Mouse (Mus musculus): ENCODE data around the gene Pbxip1.
A peak's percentile ranks its signal among the peaks of the same experiment; 100 is the strongest.
"Not testable (repeated sequence)": the region's sequence is repeated elsewhere in the genome, so short reads cannot be mapped to it uniquely, and the experiment has no call there.

Gene Pbxip1

DNA sequence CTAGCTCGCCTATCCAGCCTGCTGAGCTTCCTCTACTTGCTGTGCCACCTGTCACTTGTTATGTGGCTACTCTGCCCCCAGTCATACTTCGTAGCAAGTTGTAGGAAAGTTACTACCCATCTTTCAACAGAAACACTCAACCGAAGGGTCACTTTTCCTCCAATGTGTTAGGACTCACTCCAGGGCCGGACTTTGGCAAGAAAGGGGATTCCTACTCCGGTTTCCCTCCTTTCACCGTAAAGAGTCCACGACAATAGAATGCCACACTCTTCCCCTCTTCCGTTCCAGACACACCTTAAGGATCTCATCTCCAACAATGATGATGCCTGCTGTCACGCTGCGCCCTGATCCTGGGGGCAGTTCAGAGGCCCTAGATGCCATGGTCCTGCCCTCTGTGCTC is 25.6 kb upstream of the Pbxip1 start:
- DNase-seq, result no peak

DNA sequence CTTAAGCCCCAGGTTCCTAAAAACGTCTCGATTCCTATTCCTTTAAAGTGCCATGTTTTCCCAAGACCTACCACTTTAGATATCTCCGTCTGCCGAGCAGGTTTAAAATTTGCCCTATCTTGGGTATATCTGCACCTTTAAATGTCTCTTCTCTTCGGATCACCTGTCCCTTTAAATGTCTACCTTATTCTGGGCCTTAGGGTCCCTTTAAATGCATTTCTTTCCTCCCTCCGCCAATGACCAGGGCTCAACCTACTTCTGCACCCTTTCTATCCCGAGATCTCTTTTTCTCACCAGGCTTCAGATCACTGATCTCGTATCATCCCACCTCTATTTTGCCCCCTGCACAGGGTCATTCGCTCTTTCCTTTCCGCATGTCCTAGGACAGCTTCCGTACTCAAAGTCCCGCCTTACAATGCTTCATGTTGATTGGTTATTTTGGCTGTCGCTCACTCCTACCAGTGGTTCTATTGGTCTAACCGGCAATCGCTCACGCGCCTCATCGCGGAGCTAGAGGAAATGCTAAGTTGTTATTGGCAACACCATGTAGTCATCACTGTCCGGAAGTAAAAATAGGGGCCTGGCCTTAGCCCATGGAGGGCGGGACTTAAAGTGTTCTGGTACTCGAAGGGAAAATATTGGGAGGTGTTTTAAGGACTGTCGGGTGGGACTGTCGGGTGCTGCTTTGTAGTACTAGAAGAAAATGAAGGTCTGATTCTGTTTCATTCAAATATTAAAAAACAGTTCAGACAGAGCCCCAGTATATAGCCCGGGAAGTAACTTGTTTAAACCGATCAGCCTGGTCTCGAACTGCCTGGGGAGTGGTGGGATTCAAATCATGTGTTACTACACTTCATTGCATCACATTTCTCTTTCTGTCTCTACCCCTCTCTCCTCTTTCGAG is 24.8 kb upstream of the Pbxip1 start, which contains the start of gene Flad1:
Flad1 (minus strand) TSS at position 381 of the 904 bp plus-strand sequence.
- peak; percentile 99 for DNase-seq

DNA sequence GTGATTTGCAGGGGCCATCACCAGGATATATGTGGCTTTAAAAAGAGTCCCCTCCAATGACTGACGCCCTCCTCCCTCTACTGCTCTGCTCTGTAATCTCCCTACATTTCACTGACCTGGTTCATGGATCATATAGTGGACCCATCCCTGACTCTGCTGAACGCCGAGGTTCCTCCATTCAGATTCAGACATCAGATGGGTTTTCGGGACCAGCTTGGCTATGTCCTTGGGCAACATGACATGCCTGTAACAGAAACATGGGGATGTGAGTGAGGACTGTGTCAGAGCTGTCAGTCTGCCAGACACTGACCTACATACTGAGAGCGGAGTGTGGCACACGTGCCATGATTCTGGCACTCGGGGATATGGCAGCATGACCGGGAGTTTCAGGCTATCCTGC is 20.3 kb upstream of the Pbxip1 start:
- DNase-seq, result no peak

DNA sequence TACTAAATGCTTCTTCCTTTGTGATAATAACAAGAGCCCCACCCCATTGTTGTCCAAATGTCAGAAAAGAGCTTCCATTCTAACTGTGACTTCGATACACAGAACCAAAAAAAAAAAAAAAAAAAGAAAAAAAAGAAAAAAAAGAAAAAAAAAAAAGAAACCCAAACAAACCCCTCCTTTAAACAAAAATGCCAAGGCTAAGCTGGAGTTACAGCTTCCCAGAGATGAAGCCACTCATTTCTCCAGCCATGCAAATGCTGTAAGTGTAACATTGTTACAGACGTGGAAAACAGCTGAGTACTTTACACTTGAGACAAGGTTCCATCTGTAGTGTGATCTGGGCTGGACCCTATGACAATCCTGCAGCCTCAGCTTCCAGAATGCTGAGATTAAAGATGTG is 19.4 kb upstream of the Pbxip1 start:
- DNase-seq, result no peak

DNA sequence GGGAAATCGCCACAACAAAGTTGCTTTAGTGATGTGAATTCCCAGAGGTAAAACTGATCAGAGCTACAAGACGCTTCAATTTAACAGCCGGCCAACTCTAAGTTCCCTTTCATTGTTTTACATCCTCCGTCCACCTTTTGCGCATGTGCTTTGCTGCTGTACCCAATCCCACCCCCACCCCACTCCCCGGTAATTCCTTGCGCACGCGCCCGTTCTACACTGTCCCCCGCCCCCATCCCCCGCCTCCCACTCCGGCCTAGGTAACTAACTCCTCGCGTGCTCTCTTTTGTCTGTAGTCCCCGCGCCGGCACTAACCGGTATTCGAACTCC is 18.7 kb upstream of the Pbxip1 start:
- no peak for DNase-seq

DNA sequence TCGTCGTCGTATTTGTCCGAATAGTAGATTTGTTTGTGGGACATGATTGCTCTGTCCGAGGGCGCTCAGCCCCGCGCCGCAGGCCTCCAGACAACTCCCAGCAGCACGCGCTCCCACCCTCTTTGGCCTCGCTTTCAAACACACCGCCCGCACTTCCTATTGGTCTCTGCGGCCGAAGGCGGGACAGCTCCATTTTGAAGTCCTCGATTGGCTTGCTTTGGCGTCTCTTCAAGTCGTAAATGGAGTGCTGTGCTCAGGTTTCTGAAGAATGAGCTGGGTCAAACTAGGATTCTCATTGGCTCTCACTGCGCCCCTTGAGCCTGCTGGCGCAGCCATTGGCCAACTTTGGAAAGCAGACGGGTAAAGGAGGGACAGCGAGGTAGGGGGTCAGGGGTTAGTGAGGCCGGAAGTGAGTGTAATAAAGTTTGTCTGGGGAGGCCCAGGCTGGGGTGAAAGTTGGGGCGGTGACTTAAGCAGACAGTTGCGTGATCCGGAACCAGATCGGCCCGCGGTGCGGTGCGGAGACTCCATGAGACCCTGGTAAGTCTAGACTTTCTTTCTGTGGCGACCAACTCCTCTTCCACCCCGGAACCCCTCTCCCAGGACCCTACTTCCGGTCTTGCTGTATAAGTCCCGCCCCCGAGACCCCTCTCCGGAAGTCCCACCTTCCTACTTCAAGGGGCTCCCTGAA is 18.2 kb upstream of the Pbxip1 start, which contains the start of the genes Cks1b and Shc1:
Cks1b (minus strand) TSS at position 214 of the 691 bp plus-strand sequence.
Shc1 (plus strand) TSS at position 274 of the 691 bp plus-strand sequence.
- peak; percentile 90 for DNase-seq

DNA sequence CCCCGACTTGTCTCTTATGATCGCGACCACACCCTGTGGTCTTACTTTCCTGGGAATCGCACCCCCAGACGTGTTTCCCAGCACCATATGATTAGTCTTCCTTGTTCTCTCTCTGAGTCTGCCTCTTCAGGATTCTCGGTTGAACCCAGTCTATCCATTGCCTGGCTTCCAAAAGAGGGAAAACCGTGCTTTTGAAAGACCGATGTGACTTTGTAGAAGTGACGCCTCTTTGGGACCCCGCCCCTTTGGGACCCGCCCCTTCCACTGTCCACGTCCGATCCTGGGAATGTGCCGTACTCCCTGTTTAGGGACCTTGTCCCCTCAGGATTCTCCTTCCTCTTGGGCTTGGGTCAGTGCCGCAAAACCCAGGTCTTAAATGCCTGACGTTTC is 17.6 kb upstream of the Pbxip1 start:
- no peak for DNase-seq

DNA sequence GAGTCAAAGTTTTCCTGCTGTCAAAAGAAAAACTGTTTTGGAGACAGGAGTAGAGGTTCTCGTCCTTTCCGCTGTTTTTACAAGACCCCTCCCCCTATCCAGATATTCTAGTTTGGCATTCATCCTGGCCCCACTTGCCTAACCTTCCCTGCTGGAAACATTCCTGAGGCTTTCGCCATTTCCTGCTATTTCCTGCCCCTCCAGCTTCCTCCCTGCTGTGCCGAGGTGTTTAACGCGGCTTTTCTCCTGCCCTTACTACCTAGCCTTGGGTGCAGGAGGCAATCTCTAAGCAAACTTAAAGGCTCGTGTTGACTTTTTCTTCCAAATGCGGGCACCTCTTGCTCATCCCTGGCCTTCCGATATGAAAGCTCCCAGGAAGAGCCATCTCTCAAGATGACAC is 16.9 kb upstream of the Pbxip1 start:
- DNase-seq, result no peak

DNA sequence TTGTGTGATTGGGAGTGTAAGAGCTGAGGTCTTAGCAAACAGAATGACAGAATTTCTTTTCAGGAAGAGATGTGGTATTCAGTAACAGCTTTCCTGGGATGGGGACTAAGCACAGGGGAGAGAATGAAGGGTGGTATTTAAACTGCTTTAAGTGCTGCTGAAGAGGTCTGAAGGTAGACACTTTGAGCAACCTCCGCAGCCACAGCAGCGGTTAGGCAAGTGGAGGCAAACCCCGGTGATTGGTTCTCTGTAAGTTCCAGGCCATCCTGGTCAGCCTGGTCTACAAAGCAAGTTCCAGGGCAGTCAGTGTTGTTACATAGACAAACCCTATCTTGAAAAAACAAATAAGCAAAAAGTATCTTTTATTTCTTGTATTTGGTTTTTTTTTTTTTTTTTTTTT is 16.5 kb upstream of the Pbxip1 start:
- DNase-seq, result no peak

DNA sequence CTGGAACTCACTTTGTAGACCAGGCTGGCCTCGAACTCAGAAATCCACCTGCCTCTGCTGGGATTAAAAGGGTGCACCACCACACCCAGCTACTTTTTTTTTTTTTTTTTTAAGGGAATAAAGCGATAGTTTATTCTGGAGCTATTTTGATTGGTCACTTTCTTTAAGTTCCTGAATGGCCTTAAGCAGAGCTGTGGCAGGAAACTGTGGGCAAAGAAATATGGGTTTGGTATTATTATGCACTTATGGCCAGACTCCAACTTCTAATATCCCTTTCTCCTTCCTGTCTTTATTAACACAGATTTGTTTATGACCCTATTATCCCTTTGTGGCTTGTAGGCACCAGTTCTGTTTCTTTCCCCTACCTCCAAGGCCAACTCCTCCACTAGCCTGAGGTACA is 16.1 kb upstream of the Pbxip1 start:
- no peak for DNase-seq

DNA sequence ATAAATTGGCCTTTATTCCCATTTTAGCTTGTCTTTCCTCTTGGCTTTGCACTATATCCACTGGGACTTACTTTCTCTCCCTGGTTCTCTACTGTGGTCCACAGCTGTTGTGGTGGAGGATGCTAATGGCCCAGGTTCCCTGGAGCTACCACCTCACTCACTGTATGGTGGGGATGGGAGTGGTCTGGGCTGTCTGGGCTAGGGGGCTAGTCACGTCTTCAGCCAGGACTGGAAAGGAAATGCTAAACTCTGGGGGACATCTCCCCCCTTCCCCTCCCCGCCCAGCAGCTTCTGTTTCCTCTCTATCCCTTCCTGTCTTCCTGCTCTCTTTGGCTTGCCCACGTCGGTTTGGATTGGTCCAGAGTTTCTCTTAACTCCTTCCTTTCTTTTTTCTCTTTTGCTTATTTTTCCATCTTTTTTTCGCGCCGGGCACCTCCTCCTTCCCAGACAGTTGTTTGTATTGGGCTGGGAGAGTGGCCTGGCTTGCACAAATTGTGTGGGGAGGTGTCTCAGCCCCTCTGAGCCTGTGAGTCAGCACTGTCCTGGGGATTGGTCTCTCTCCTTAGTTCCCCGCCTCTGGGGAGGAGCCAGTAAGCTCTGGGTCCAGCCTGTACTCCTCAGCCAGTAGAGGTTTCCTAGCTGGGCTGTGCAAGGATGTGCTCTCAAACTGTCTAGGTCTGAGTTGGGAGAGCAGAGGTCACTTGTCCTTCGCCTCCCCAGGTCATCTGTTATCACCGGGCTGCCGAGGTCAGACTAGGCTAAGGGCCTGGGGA is 15.3 kb upstream of the Pbxip1 start:
- no peak for DNase-seq

DNA sequence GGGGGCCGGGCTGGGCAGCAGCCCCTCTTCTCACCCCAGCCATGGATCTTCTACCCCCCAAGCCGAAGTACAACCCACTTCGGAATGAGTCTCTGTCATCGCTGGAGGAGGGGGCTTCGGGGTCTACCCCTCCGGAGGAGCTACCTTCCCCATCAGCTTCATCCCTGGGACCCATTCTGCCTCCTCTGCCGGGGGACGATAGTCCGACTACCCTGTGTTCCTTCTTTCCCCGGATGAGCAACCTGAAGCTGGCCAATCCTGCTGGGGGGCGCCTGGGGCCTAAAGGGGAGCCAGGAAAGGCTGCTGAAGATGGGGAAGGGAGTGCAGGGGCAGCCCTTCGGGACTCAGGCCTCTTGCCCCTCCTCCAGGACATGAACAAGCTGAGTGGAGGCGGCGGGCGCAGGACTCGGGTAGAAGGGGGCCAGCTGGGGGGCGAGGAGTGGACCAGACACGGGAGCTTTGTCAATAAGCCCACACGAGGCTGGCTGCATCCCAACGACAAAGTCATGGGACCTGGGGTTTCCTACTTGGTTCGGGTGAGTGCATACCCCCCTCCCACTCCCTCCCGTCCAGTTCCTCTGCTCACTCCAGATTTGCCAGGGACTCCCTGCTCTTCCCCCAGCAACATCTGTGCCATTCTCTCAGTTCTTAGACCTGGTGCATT is 14.6 kb upstream of the Pbxip1 start:
- no peak for DNase-seq

DNA sequence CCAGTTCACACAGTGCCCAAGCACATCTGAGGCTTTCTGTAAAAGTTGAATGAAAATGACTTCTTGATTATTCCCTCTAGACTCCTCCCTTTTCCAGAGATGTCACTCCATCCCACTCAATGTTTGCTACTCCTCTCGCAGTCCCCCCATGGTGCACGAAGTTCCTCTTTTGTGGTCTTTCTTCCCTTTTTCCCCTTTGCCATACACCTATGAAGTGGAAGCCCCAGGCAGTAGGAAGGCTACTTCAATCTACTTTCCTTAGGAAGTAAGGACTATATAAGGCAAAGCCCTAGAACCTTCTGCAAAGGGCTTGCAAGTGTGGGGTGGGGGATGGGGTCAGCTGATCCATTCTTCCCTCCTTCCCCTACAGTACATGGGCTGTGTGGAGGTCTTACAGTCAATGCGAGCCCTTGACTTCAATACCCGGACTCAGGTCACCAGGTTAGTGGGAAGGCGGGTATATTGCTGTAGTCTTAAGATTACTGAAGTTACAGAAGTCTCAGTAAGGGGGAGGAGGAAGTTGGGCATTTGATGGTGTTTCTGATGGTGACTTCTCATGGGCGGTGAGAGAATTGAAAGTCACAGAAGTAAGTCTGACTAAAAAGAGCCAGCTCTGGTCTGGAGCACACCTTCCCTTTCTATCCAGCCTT is 13.8 kb upstream of the Pbxip1 start:
- no peak for DNase-seq

DNA sequence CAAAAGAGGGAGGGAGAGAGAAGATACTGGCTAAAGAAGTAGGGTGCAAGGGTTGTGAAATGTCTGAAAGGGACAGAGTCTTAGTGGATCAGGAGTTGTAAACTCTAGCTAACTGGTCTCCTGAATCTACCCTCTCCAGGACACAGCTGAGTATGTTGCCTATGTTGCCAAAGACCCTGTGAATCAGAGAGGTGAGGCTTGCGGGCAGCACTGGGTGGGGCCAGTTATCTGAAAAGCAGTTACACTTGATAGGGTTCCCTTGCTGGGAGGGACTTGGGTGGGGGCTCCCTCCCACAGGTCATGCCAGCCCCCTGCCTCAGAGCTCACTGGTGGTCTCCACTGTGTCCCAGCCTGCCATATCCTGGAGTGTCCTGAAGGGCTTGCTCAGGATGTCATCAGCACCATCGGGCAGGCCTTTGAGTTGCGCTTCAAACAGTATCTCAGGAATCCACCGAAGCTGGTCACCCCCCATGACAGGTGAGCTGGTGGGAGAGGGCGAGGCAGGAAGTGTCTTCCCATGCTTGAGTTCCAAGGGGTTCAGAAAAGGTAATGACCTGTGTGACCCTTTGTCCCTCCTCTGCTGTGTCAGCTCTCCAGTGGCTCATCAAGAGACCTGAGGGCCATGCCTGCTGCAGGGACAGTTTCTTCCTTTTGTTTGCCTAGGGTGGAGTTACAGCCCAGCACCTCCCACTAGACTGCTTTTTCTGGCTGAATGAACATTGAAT is 11.9 kb upstream of the Pbxip1 start:
- DNase-seq, result no peak

DNA sequence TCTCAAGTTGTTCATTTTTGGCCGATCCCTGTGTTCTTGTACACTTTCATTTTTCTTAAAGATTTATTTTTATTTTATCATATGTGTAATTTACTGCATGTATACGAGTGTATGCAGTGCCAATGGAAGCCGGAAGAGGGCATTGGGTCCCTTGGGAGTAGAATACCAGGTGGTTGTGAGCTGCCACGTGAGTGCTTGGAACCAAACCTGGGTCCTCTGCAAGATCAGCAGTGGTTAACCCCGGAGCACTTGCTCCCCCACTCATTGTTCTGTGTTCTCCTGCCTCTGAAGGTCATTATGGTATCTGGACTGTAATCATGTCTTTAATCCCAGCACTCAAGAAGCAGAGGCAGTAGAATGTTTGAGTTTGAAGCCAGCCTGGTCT is 11.4 kb upstream of the Pbxip1 start:
- no peak for DNase-seq

DNA sequence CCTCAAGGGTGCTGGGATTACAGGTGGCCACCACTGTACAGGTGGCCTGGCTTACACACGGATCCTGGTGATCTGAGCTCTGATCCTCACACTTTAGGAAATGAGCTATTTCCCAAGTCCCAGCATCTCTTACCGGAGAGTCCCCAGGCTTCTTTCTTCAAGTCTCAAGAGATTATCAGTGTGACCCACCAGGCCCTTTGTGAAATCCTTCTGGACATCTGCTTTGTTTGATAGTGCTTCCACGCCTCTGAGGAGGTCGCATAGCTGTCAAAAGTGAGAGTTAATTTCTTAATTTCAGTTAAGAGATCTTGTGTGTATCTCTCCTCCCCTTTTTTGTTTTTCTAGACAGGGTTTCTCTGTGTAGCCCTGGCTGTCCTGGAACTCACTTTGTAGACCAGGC is 10.6 kb upstream of the Pbxip1 start:
- DNase-seq, result no peak

DNA sequence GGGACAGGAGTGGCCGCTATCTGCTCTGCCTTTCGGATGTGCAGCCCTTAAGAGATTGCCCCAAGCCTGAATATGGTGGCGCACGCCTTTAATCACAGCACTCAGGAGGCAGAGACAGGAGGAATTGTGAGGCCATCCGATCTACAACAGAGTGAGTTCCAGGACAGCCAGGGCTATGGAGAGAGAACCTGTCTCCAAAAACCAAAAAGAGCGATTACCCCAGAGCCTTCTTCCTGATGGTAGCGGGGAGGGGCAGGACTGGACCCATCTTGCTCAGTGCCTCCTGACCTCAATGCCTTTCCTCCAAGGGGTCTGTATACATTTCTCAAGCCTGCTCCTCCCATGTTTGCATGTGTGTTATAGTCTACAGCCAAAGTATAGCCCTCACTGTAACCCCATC is 7.5 kb upstream of the Pbxip1 start:
- not testable (repeated sequence) for DNase-seq

DNA sequence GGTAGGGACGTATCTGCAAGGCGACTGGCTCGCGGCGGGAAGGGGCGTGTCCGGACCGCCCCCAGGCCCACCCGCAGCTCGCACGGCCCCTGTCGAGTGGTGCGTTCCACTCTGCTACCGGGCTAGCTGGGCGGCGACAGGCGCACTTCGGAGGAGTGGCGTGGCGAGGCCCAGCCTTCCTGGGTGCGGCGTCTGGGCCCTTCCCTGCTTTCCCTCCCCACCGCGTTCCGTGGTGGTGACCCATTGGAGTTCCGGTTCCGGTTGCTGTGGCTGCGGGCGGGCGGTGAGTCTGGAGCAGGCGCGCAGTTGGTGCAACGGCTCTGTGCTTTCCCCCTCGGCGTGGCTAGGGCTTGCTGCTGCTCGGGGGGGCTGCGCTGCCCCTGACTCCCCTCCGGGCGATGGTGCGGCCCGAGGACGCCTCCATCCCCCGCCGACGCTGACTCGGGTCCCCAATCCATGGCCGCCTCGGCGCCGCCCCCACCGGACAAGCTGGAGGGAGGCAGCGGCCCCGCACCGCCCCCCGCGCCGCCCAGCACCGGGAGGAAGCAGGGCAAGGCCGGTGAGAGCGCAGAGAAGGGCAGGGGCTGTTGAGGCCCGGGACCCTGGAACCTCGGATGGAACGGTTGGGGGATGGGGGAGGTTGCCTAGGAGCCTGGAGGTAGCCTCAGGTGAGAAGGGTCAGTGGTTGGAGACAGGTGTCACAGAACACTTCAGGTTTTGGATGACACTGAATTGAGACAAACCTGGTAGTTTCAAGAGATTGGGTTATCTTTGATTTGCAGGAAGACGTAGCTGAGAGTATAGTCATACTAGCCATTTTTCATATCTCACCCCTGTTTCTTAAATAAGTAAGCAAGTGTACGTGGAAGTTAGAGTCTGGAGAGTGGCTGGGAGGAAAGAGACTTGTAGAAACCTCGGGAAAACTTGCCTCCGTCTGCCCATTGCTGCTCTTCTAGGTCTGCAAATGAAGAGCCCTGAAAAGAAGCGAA is 6.0 kb upstream of the Pbxip1 start, which contains the start of gene Pygo2:
Pygo2 (plus strand) TSS at position 44 of the 989 bp plus-strand sequence.
- peak; percentile 90 for DNase-seq

DNA sequence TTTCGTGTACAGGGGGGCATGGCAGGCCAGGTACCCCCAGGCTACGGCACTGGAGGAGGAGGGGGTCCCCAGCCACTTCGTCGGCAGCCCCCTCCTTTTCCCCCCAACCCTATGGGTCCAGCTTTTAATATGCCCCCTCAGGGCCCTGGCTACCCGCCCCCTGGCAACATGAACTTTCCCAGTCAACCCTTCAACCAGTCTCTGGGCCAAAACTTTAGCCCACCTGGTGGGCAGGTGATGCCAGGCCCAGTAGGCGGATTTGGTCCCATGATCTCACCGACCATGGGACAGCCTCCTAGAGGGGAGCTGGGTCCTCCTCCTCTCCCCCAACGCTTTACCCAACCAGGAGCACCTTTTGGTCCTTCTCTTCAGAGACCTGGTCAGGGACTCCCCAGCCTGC is 3.9 kb upstream of the Pbxip1 start:
- DNase-seq, result no peak

DNA sequence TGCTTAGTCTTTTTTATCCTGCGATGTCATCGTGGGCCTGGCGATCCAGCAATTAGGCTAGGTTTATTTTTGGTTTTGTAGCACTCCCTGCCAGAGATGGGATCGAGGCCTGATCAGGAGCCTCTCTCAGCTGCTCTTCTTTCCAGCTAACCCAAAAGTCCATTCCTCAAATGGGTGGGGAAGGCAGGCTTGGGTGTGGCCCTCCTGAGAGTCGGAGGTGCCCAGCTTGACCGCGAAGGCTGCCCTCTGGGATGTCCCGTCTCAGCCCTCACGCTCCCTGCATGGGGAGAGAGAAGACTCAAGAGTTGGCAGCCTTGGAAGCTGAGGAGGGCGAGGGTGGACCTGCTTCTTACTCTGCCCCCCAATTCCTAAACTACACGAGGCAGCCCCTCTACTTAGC is 2.0 kb upstream of the Pbxip1 start:
- no peak for DNase-seq
